Mouse (Mus musculus) CH12.LX (cell line): ENCODE data around the gene Ankrd50.

Source experiments
- CTCF ChIP-seq, 2 experiments: IDR thresholded peaks in 1 of 2; conservative IDR thresholded peaks in 1 of 2; 2 replicates each; pipeline ENCODE4 v1.5.1; 2011 to 2012; ENCODE audit warnings: low read depth in 2 of 2, low read length in 2 of 2, improper control_type of control experiment in 1 of 2, inconsistent platforms in 1 of 2, mild to moderate bottlenecking in 1 of 2, moderate library complexity in 1 of 2
- MAFK ChIP-seq: IDR thresholded peaks from 2 replicates; pipeline ENCODE4 v1.6.1; 2011; ENCODE audit warnings: low read length, improper control_type of control experiment; ENCODE audit not compliant: insufficient replicate concordance
- NRF1 ChIP-seq: IDR thresholded peaks from 2 replicates; pipeline ENCODE4 v1.6.1; 2014; ENCODE audit warnings: low read depth, mild to moderate bottlenecking, inconsistent platforms, low read length, improper control_type of control experiment, moderate library complexity
- UBTF ChIP-seq: IDR thresholded peaks from 2 replicates; pipeline ENCODE4 v1.6.1; 2012; ENCODE audit warnings: low read depth, mild to moderate bottlenecking, inconsistent platforms, low read length, improper control_type of control experiment, moderate library complexity
- ZKSCAN1 ChIP-seq: IDR thresholded peaks from 2 replicates; pipeline ENCODE4 v1.6.1; 2012; ENCODE audit warnings: low read depth, inconsistent platforms, low read length, improper control_type of control experiment, borderline replicate concordance
- ZNF384 ChIP-seq: IDR thresholded peaks from 2 replicates; pipeline ENCODE4 v1.6.1; 2012; ENCODE audit warnings: low read depth, low read length, improper control_type of control experiment, inconsistent platforms

- TF ChIP-seq CTCF (conservative IDR thresholded peaks at IDR 0.05 in 1 of 2, IDR thresholded peaks at IDR 0.05 in 1 of 2; ENCODE audit: low read depth in 2 of 2, low read length in 2 of 2) (no peak), NRF1 (no peak), ZKSCAN1 (no peak), ZNF384 (no peak), MAFK (no peak), UBTF (no peak)
These were observed 35.8 kb upstream of the Ankrd50 start for GRCm38 (mm10) chr3:38520426-38520825.
